Mouse (Mus musculus) CH12.LX (cell line): ENCODE measurements at regions not wholly inside any gene's neighbourhood (a gene's known extent, or its start where the extent isn't known, plus 50 kb on each side); places are given as distances from the start of the nearest gene placed in this dataset.

ENCODE experiments used
- DNase-seq: peaks from one replicate; pipeline ENCODE4 v3.0.0-alpha.2; 2013; ENCODE audit errors: extremely low read depth
- H3K27ac ChIP-seq: 2 replicates; pipeline ENCODE4 v1.5.1; 2012; ENCODE audit warnings: low read depth, mild to moderate bottlenecking, control low read depth, moderate library complexity; ENCODE audit not compliant: insufficient read depth
- H3K27me3 ChIP-seq: replicated peaks from 2 replicates; pipeline ENCODE3; 2012; ENCODE audit warnings: inconsistent platforms
- H3K36me3 ChIP-seq, 2 experiments: replicated peaks in 1 of 2; 2 replicates each; pipeline versions ENCODE3 to v1.6.1; 2012; ENCODE audit warnings: inconsistent platforms in 1 of 2, low read length in 1 of 2, mild to moderate bottlenecking in 1 of 2, mixed read lengths in 1 of 2, moderate library complexity in 1 of 2; ENCODE audit not compliant: control insufficient read depth in 1 of 2, insufficient read depth in 1 of 2
- H3K4me1 ChIP-seq, 2 experiments: 2 replicates each; pipeline ENCODE4 v1.6.1; 2012; ENCODE audit warnings: inconsistent platforms in 1 of 2, moderate library complexity in 1 of 2; ENCODE audit not compliant: insufficient read depth in 2 of 2, control insufficient read depth in 1 of 2
- H3K4me2 ChIP-seq: 2 replicates; pipeline ENCODE4 v1.6.1; 2012; ENCODE audit warnings: low read depth, mild to moderate bottlenecking, control low read depth; ENCODE audit not compliant: poor library complexity, insufficient read depth, severe bottlenecking
- H3K4me3 ChIP-seq, 3 experiments: fragments of 150-350 bp in 1 of 3; sonication (generic) in 1 of 3; replicated peaks in 1 of 3; 2 replicates each; pipeline versions ENCODE3 to v1.5.1; 2011 to 2012; ENCODE audit warnings: low read depth in 2 of 3, low read length in 2 of 3, mild to moderate bottlenecking in 2 of 3, moderate library complexity in 2 of 3, control low read depth in 1 of 3, improper control_type of control experiment in 1 of 3, inconsistent platforms in 1 of 3, mixed read lengths in 1 of 3; ENCODE audit not compliant: poor library complexity in 1 of 3
- H3K79me2 ChIP-seq: replicated peaks from 2 replicates; pipeline ENCODE4 v1.6.1; 2012; ENCODE audit warnings: mild to moderate bottlenecking, moderate library complexity; ENCODE audit not compliant: control insufficient read depth, poor library complexity, insufficient read depth, severe bottlenecking; ENCODE audit errors: extremely low read depth
- H3K9ac ChIP-seq: 2 replicates; pipeline ENCODE4 v1.6.1; 2012; ENCODE audit warnings: low read depth, mild to moderate bottlenecking, control low read depth, moderate library complexity; ENCODE audit not compliant: insufficient read depth
- H3K9me3 ChIP-seq: replicated peaks from 2 replicates; pipeline ENCODE3; 2012; ENCODE audit warnings: low read length, inconsistent platforms, mixed read lengths
- BHLHE40 ChIP-seq: IDR thresholded peaks from 2 replicates; pipeline ENCODE4 v1.6.1; 2011; ENCODE audit warnings: mild to moderate bottlenecking, low read depth, low read length, improper control_type of control experiment
- CHD1 ChIP-seq: IDR thresholded peaks from 2 replicates; pipeline ENCODE4 v1.6.1; 2012; ENCODE audit warnings: low read depth, low read length, improper control_type of control experiment, inconsistent platforms
- ELF1 ChIP-seq: IDR thresholded peaks from 2 replicates; pipeline ENCODE4 v1.6.1; 2014; ENCODE audit warnings: low read depth, mild to moderate bottlenecking, inconsistent platforms, low read length, improper control_type of control experiment
- EP300 ChIP-seq: IDR thresholded peaks from 2 replicates; pipeline ENCODE4 v1.6.1; 2011; ENCODE audit warnings: low read length, improper control_type of control experiment
- ETS1 ChIP-seq: conservative IDR thresholded peaks from 2 replicates; pipeline ENCODE4 v1.6.1; 2012; ENCODE audit warnings: low read depth, mild to moderate bottlenecking, inconsistent platforms, low read length, improper control_type of control experiment, moderate library complexity
- GABPA ChIP-seq: IDR thresholded peaks from 2 replicates; pipeline ENCODE4 v1.6.1; 2012; ENCODE audit warnings: low read depth, low read length, improper control_type of control experiment, inconsistent platforms; ENCODE audit not compliant: insufficient replicate concordance
- HCFC1 ChIP-seq: IDR thresholded peaks from 2 replicates; pipeline ENCODE4 v1.6.1; 2012; ENCODE audit warnings: low read depth, mild to moderate bottlenecking, inconsistent platforms, low read length, improper control_type of control experiment
- IRF4 ChIP-seq: IDR thresholded peaks from 2 replicates; pipeline ENCODE4 v1.6.1; 2014; ENCODE audit warnings: low read depth, mild to moderate bottlenecking, inconsistent platforms, low read length, improper control_type of control experiment
- JUN ChIP-seq: IDR thresholded peaks from 2 replicates; pipeline ENCODE4 v1.6.1; 2011; ENCODE audit warnings: low read depth, mild to moderate bottlenecking, low read length, improper control_type of control experiment, moderate library complexity; ENCODE audit not compliant: insufficient read depth
- JUND ChIP-seq: conservative IDR thresholded peaks from 2 replicates; pipeline ENCODE4 v1.6.1; 2011; ENCODE audit warnings: low read depth, low read length, improper control_type of control experiment
- KAT2A ChIP-seq: IDR thresholded peaks from 2 replicates; pipeline ENCODE4 v1.6.1; 2012; ENCODE audit warnings: low read length, improper control_type of control experiment, inconsistent platforms; ENCODE audit not compliant: insufficient replicate concordance
- MAFK ChIP-seq: IDR thresholded peaks from 2 replicates; pipeline ENCODE4 v1.6.1; 2011; ENCODE audit warnings: low read length, improper control_type of control experiment; ENCODE audit not compliant: insufficient replicate concordance
- MAX ChIP-seq: IDR thresholded peaks from 2 replicates; pipeline ENCODE4 v1.6.1; 2011; ENCODE audit warnings: low read length, improper control_type of control experiment
- MEF2A ChIP-seq: IDR thresholded peaks from 2 replicates; pipeline ENCODE4 v1.6.1; 2014; ENCODE audit warnings: low read depth, mild to moderate bottlenecking, inconsistent platforms, low read length, improper control_type of control experiment, borderline replicate concordance
- MYC ChIP-seq: IDR thresholded peaks from 2 replicates; pipeline ENCODE4 v1.6.1; 2011; ENCODE audit warnings: low read depth, mild to moderate bottlenecking, improper control_type of control experiment, low read length
- POLR2A ChIP-seq: IDR thresholded peaks from 2 replicates; pipeline ENCODE4 v1.6.1; 2011; ENCODE audit warnings: low read depth, mild to moderate bottlenecking, improper control_type of control experiment, low read length
- POLR2AphosphoS2 ChIP-seq: IDR thresholded peaks from 2 replicates; pipeline ENCODE4 v1.6.1; 2011; ENCODE audit warnings: low read depth, low read length, improper control_type of control experiment
- RAD21 ChIP-seq: IDR thresholded peaks from 2 replicates; pipeline ENCODE4 v1.6.1; 2011; ENCODE audit warnings: low read depth, mild to moderate bottlenecking, low read length, improper control_type of control experiment, moderate library complexity
- SIN3A ChIP-seq: IDR thresholded peaks from 2 replicates; pipeline ENCODE4 v1.6.1; 2012; ENCODE audit warnings: low read length, improper control_type of control experiment, inconsistent platforms
- TCF12 ChIP-seq: IDR thresholded peaks from 2 replicates; pipeline ENCODE4 v1.6.1; 2014; ENCODE audit warnings: low read depth, mild to moderate bottlenecking, inconsistent platforms, low read length, improper control_type of control experiment
- UBTF ChIP-seq: IDR thresholded peaks from 2 replicates; pipeline ENCODE4 v1.6.1; 2012; ENCODE audit warnings: low read depth, mild to moderate bottlenecking, inconsistent platforms, low read length, improper control_type of control experiment, moderate library complexity
- USF1 ChIP-seq: IDR thresholded peaks from 2 replicates; pipeline ENCODE4 v1.6.1; 2014; ENCODE audit warnings: low read depth, mild to moderate bottlenecking, inconsistent platforms, low read length, improper control_type of control experiment
- USF2 ChIP-seq: conservative IDR thresholded peaks from 2 replicates; pipeline ENCODE4 v1.6.1; 2011; ENCODE audit warnings: low read depth, low read length, improper control_type of control experiment
- ZC3H11A ChIP-seq: IDR thresholded peaks from 2 replicates; pipeline ENCODE4 v1.6.1; 2012; ENCODE audit warnings: low read depth, mild to moderate bottlenecking, inconsistent platforms, low read length, improper control_type of control experiment
- ZMIZ1 ChIP-seq: IDR thresholded peaks from 2 replicates; pipeline ENCODE4 v1.6.1; 2012; ENCODE audit warnings: low read depth, mild to moderate bottlenecking, inconsistent platforms, low read length, improper control_type of control experiment
- dilution Hi-C: fragments of 300-500 bp; cut with MboI; formaldehyde crosslinking; loops from 2 replicates; pipeline ENCODE4 v1.14.3; 2020; ENCODE audit warnings: low sequenced_read_pairs; ENCODE audit not compliant: extremely low pct_unique_long_range_greater_than_20kb, extremely low pct_ligation_motif_present
- in situ Hi-C: fragments of 300-500 bp; cut with MboI; formaldehyde crosslinking; loops from 3 replicates; pipeline ENCODE4 v1.14.3; 2019; ENCODE audit warnings: low sequenced_read_pairs, low pct_ligation_motif_present, low pct_unique_long_range_greater_than_20kb, mixed read lengths

GRCm38 (mm10) chr3:52537362-52537911, 269.3 kb downstream of the Foxo1 start:
- no peak for TF ChIP-seq RAD21
- TF ChIP-seq POLR2AphosphoS2, result no peak
- no peak for TF ChIP-seq JUN
- no peak overlapping the region for H3K27ac ChIP-seq
- dilution Hi-C loops, result no loop called here
- in situ Hi-C loops, result no loop called here
- H3K79me2 ChIP-seq, result no peaks in the 10 kb centered on the region
- no peak for DNase-seq
- H3K4me1 ChIP-seq, result no peaks in the 10 kb centered on the region
- no peak overlapping the region for H3K9ac ChIP-seq
- no peak overlapping the region for H3K4me3 ChIP-seq
- H3K9me3 ChIP-seq, result no peaks in the 10 kb centered on the region
- H3K36me3 ChIP-seq, result no peaks in the 10 kb centered on the region
- no peaks in the 10 kb centered on the region for H3K27me3 ChIP-seq
- no peak overlapping the region for H3K4me2 ChIP-seq

DNA sequence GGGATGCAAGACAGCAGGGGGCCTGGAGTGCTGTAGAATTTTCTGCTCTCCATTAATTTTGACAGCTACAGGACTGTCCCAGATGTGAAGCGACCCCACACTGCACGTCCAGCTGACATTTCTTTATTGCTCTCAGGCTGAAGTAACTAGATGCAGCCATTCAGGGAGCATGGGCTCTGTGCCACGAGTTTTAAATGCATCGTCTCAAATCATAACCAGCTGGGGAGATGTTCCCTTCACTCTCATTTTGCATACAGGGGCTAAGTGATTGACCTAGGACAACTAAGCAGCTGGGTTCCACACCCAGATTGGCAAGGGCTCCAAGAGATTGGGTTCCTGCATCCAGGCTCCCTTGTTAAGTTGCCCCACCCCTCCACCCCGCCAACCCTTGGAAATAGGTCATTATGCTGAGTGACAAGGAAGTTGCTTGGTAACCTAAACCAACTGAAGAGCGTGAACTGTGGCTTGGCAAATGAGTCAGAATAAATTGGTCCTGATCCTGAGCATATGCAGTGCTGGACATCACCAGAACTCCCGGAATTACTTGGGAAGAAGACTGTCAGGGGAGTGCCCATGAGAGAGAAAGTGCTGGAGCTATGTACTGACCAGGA, 267.4 kb downstream of the Foxo1 start:
- H3K4me1 ChIP-seq, result no peaks in the 10 kb centered on the region
- no peaks in the 10 kb centered on the region for H3K9me3 ChIP-seq
- in situ Hi-C loops (no loop called here), dilution Hi-C loops (no loop called here)
- no peak overlapping the region for H3K4me3 ChIP-seq
- no peak overlapping the region for H3K9ac ChIP-seq
- no peaks in the 10 kb centered on the region for H3K36me3 ChIP-seq
- no peaks in the 10 kb centered on the region for H3K27me3 ChIP-seq
- no peak overlapping the region for H3K27ac ChIP-seq
- H3K79me2 ChIP-seq, result no peaks in the 10 kb centered on the region
- DNase-seq, result no peak
- TF ChIP-seq MEF2A (no peak), SIN3A (no peak), ELF1 (no peak), JUND (no peak), MAX (no peak), GABPA (no peak), POLR2AphosphoS2 (no peak), HCFC1 (no peak), EP300 (no peak), UBTF (no peak), POLR2A (no peak)
- no peak overlapping the region for H3K4me2 ChIP-seq

DNA sequence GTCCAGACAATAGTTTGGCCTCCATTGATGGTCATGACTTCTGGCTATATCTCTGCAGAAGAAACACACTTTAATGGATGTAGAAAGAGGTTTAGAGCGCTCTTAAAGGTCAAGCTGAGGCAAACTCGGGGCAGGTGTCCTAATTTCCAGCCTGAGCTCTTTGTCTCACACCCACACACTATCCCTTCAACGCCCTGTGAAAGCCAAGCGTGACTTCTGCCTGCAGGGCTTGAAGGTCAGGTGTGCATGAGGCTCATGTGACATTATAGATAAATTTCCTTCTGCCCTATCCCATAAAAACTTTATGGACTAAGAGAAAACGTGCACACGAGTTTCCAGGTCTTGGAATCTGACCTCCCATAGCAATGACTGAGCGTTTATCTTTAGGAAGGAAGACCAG, 266.0 kb downstream of the Foxo1 start:
- dilution Hi-C loops (no loop called here), in situ Hi-C loops (no loop called here)
- Histone ChIP-seq H3K9ac (no peak overlapping the region), H3K27ac (no peak overlapping the region), H3K4me2 (no peak overlapping the region), H3K27me3 (no peaks in the 10 kb centered on the region), H3K79me2 (no peaks in the 10 kb centered on the region), H3K4me3 (no peak overlapping the region), H3K36me3 (no peaks in the 10 kb centered on the region), H3K4me1 (no peaks in the 10 kb centered on the region), H3K9me3 (no peaks in the 10 kb centered on the region)
- no peak for DNase-seq
- TF ChIP-seq IRF4, result no peak
- no peak for TF ChIP-seq KAT2A
- no peak for TF ChIP-seq BHLHE40
- TF ChIP-seq SIN3A, result no peak
- TF ChIP-seq EP300, result no peak
- TF ChIP-seq USF1, result no peak
- no peak for TF ChIP-seq ETS1
- TF ChIP-seq GABPA, result no peak
- TF ChIP-seq MEF2A, result no peak
- no peak for TF ChIP-seq MAFK
- TF ChIP-seq UBTF, result no peak
- TF ChIP-seq USF2, result no peak
- TF ChIP-seq MYC, result no peak
- no peak for TF ChIP-seq ZMIZ1
- TF ChIP-seq CHD1, result no peak
- TF ChIP-seq TCF12, result no peak
- TF ChIP-seq ZC3H11A, result no peak
